In genomic region chr4:130045609-130046008, GRCm38 (mm10) we compare ENCODE assay signal across 8 mouse cellular contexts. TPM values are rescaled to one million over a fixed set of nuclear protein-coding genes. Genes with fewer than 3 reads are reported as not detected.
A peak's percentile ranks its signal among the peaks of the same experiment; 100 is the strongest.
DNase-seq lines count a peak whose midpoint lies in the region; ATAC-seq lines count a peak whose summit lies in the region.

No protein-coding gene starts in this region.

- H3K4me3 ChIP-seq in heart, embryonic 12.5 days, result no peak overlapping the region
- 0 out of 2 replicates have a peak overlapping the region, but pooled peaks have one; percentile 7 for H3K4me3 ChIP-seq in limb, embryonic 12.5 days (replicated peaks)

- DNase-seq in CD4-positive helper T cell, adult 2 months (ENCODE audit: low read depth, low spot score), result peak; percentile 90
- DNase-seq in natural killer cell, adult 2 months (ENCODE audit: low spot score in 2 of 2), result peak; percentile 75 to 81
- no peak for DNase-seq in ovary, postnatal 10 days (ENCODE audit: low spot score)
- DNase-seq in layer of hippocampus, postnatal 36 days, result no peak
- DNase-seq in left cerebral cortex, postnatal 4 days, result no peak

- H3K4me1 ChIP-seq in heart, embryonic 12.5 days (replicated peaks), result peaks cover 63% of the 10 kb centered on the region
- peaks cover 84% of the 10 kb centered on the region for H3K4me1 ChIP-seq in limb, embryonic 12.5 days (replicated peaks)

- WGBS in heart, embryonic 12.5 days, result 18% methylated on average over 14 of the region's 14 CpGs
- 12% methylated on average over 14 of the region's 14 CpGs for WGBS in limb, embryonic 12.5 days

- H3K9ac ChIP-seq in heart, embryonic 12.5 days, result 0 out of 2 replicates have a peak overlapping the region, but pooled peaks have one; percentile 24
- no peak overlapping the region; the same call in 1 of the 2 replicates for H3K9ac ChIP-seq in limb, embryonic 12.5 days (replicated peaks)

- H3K27ac ChIP-seq in heart, embryonic 12.5 days (ENCODE audit: poor library complexity, severe bottlenecking), result 0 out of 2 replicates have a peak overlapping the region, but pooled peaks have one; percentile 10
- H3K27ac ChIP-seq in limb, embryonic 12.5 days, result peak overlapping the region; percentile 97

- intact Hi-C loops in left cerebral cortex, postnatal 4 days (cut with DNase I), result no loop called here

- ATAC-seq in activated CD4-positive, CD25-positive, alpha-beta regulatory T cell, adult 4 months, result peak; percentile 97
- ATAC-seq in heart, embryonic 12.5 days (ENCODE audit: insufficient number of reproducible peaks, low FRiP score), result no peak
- no peak for ATAC-seq in limb, embryonic 12.5 days (ENCODE audit: insufficient number of reproducible peaks, insufficient read depth, low FRiP score, low TSS enrichment, low read depth)

- H3K27me3 ChIP-seq in heart, embryonic 12.5 days (replicated peaks), result 0 out of 2 replicates have a peak, but pooled peaks cover 3% of the 10 kb centered on the region
- peaks cover 3% of the 10 kb centered on the region; the same call in 1 of the 2 replicates for H3K27me3 ChIP-seq in limb, embryonic 12.5 days

- H3K36me3 ChIP-seq in heart, embryonic 12.5 days, result no peaks in the 10 kb centered on the region
- no peaks in the 10 kb centered on the region for H3K36me3 ChIP-seq in limb, embryonic 12.5 days

- no peaks in the 10 kb centered on the region for H3K9me3 ChIP-seq in heart, embryonic 12.5 days (replicated peaks)
- no peaks in the 10 kb centered on the region for H3K9me3 ChIP-seq in limb, embryonic 12.5 days

- peak overlapping the region; percentile 36 for H3K4me2 ChIP-seq in heart, embryonic 12.5 days
- H3K4me2 ChIP-seq in limb, embryonic 12.5 days, result peak overlapping the region; percentile 42

RNA-seq across cellular contexts. Expression of gene Col16a1, which starts 2.0 kb away (rescaled TPM):
- not detected for polyA plus RNA-seq in activated CD4-positive, CD25-positive, alpha-beta regulatory T cell, adult 4 months (2017; shearing (Covaris generic))
- 35.8 and 37.9 TPM in 2 replicates for polyA plus RNA-seq in heart, embryonic 12.5 days (2016; fragmentation: Nextera tagmentation; extraction: Ambion mirVana)
- polyA plus RNA-seq in limb, embryonic 12.5 days (2016; fragmentation: Nextera tagmentation; extraction: Ambion mirVana), result 24.2 and 30.9 TPM in 2 replicates
- total RNA-seq in layer of hippocampus, postnatal 36 days (2021), result 10 to 100 TPM; 12.4 to 16.3 TPM
- 10 to 100 TPM; 19.5 to 24.1 TPM for total RNA-seq in left cerebral cortex, postnatal 4 days (2021)

RNA-seq across cellular contexts. Expression of gene Pef1, which starts 56.7 kb away (rescaled TPM):
- 10 to 100 TPM; 28.6 to 41.4 TPM for polyA plus RNA-seq in activated CD4-positive, CD25-positive, alpha-beta regulatory T cell, adult 4 months (2017; shearing (Covaris generic))
- polyA plus RNA-seq in heart, embryonic 12.5 days (2016; fragmentation: Nextera tagmentation; extraction: Ambion mirVana), result 54.3 and 58.3 TPM in 2 replicates
- polyA plus RNA-seq in limb, embryonic 12.5 days (2016; fragmentation: Nextera tagmentation; extraction: Ambion mirVana), result 64.6 and 64.7 TPM in 2 replicates
- 10 to 100 TPM; 63.7 TPM for total RNA-seq in layer of hippocampus, postnatal 36 days (2021)
- total RNA-seq in left cerebral cortex, postnatal 4 days (2021), result 10 to 100 TPM; 33.8 to 36.1 TPM

Comparison
In these comparisons a context has a peak if more than half of its experiments do, and no peak if none do; other contexts are left out.
1. DNase-seq: peak in CD4-positive helper T cell, adult 2 months (single experiment) and natural killer cell, adult 2 months (2 of 2); none in ovary, postnatal 10 days (single experiment), layer of hippocampus, postnatal 36 days (0 of 2) and left cerebral cortex, postnatal 4 days (single experiment).
2. RNA of gene Col16a1, which starts 2.0 kb away (polyA plus RNA-seq): 35.8 to 37.9 TPM in heart, embryonic 12.5 days and 24.2 to 30.9 TPM in limb, embryonic 12.5 days; not detected in activated CD4-positive, CD25-positive, alpha-beta regulatory T cell, adult 4 months; every median in the first group is over 10 times any median in the second.